Mouse (Mus musculus): Measurements from ENCODE around the gene Sde2. TPM values are rescaled to one million over a fixed set of nuclear protein-coding genes. Genes with fewer than 3 reads are reported as not detected.
"Not testable (repeated sequence)": the region's sequence is repeated elsewhere in the genome, so short reads cannot be mapped to it uniquely, and the experiment has no call there.

Sde2 gene
- total RNA-seq, 2 experiments from 2014 or later: 12.4 to 14.9 TPM

DNA sequence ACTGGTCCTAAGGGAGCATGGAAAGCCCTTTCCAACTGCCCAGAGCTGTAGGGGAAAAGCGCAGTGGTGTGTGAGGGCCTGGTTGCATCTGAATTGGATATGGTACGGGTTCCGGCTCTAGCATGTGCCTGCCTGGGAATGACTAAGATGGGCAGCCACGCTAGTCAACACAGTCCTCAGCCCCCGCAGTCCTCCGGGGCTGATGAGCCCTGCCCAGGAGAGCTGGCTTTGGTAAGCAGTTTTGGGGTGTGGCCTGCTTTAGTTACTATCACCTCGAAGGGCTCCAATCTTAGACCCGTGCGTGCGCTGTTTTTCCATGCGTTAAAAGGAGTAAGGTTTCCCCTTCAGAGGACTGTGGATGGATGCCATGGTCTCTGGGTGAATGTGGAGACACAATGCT, 20.8 kb upstream of the Sde2 start:
- intact Hi-C loops (cut with DNase I): no loop called here
- no peak for DNase-seq

DNA sequence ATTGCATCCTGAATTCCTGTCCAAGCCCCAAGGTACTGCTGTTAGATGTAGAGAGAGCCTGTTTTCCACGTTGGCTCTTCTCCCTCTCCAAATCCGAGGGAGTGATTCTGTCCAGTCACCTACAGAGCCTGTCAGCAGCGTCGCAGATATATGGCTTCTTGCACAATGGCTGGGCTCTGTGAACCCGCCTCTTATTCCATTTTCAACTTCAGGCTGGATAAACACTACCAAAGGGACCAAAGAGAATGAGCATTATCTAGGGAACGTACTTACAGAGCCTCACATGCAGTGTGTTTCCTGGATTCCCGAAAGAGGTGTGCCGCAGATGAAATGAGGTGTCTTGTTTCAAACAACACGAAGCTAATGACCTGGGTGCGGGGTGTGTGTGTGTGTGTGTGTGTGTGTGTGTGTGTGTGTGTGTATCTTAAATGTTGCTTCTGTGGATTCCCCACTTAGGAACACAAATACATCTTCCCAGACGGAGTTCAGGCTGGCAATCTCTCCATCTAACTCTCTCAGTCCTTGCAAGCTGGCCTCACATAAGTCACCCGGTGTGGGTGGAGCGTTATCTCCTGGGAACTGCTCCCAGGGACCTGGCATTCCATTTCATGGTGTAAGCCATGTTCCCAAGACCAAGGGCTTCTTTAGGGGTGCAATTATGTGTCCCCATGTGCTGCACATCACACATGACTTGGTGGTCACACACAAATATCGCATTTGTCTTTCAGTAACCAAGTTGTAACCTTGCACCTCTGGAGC, 20.2 kb upstream of the Sde2 start:
- intact Hi-C loops (cut with DNase I): no loop called here
- DNase-seq: no peak

DNA sequence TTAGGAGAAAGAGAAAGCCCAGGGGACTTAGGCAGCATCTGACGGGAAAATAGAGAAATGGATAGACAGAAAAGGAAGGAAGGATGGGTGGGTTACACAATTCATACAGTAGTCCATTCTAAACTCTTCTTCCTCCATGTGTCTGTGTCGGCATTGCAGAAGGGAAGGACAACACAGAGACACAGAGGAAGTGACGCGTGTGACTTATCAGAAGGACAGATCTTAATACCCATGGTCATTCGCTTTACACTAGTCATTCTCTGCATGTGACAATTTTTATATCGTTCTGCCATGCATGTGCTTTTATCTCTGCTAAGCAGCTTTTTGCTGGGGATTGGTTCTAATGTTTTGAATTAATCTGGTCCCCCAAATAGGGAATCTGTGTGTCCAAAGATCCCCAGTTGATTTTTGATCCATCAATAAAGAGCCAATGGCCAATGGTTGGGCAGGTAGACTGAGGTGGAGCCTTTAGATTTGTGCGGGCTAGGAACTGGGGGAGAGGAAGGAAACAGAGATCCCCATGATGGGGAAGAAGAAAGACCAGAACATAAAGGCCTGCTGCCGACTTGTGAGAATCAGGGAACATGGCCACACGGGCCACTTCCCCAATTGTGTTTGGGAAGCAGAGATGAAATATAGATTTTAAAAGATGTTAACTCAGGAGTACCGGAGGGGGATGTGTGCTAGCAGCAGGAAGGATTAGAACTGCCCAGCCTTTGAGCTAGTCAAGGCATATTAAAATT, 15.5 kb upstream of the Sde2 start:
- intact Hi-C loops (cut with DNase I): no loop called here
- no peak for DNase-seq

DNA sequence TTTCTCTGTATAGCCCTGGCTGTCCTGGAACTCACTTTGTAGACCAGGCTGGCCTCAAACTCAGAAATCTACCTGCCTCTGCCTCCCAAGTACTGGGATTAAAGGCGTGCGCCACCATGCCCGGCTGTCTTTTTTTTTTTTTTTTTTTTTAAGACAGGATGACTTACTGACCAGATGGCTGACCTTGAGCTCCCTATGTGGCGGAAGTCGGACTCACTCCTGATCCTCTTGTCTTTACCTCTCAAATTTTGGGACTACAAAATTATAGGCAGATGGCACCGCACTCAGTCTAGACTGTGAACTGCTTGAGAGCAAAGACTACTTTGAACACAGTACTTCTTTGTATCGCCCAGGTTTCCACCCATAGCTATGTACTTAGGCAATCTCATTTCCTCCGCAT, 14.5 kb upstream of the Sde2 start:
- DNase-seq; intact Hi-C loops (cut with DNase I): not testable (repeated sequence)

DNA sequence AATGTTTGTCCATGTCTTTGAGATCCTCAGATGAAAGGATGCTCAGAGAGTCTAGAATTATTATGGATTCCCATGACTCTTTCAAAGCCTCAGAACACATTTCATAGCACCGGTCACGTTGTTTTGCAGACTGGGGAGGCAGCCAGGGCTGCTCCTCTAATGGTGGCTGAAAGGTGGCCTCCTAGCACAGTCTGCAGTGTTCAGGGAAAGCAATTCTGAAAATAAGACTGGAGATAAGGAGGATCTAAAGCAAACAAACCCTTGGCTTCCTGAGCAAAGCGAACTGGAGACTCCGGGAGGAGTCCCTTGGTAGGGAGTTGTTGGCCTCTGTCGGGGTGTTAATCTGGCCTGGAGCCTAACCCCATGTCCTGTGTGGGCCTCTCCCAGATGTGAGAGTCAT, 13.7 kb upstream of the Sde2 start:
- intact Hi-C loops (cut with DNase I): no loop called here
- DNase-seq: no peak

DNA sequence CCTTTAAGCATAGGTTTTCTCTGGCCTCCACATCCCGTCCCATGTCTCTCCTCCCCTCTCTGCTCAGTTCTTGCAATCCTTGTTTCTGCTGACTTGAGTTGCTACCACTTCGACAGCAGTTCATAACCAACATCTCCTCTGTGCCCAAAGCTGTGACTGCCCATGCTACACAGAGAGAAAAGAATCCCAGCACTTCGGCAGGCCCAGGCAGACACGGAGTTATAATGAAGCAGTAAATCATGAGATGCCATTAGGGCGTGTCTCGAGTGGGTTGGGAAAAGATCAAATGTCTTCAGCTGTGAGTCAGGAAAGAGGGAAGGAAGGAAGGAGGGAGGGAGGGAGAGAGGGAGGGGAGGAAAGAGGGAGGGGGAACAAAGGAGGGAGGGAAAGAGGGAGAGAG, 12.9 kb upstream of the Sde2 start:
- no peak for DNase-seq
- intact Hi-C loops (cut with DNase I): no loop called here

DNA sequence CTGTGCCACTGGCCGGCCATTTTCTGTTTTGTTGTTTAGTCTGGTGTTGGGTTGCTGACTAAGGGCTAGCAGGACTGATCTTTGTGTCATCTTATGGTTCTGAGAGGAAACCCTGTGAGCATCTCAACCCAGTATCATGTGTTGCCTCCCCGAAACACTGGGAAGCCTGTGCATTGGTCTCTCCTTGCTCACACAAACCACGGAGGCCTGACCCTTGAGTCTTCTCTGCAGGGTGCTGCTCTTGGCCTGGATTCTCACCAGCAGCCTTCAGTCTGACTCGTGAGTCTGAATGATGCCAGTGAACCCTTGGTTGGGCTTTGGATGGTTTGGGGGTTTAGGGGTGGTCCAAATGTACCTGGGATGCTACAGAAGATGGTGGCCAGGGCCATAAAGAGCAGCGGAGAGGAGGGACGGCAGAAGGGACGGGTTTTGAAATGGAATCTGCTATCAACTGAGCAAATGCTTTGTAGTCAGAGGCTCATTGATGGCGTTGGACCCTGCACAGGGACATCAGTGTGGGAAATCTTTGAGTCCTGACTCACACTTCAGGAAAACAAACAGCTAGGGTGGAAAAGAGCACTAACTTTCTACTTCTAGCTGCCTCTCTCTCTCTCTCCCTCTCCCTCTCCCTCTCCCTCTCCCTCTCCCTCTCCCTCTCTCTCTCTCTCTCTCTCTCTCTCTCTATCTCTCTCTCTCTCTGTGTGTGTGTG, 11.6 kb upstream of the Sde2 start:
- DNase-seq: no peak
- intact Hi-C loops (cut with DNase I): no loop called here

DNA sequence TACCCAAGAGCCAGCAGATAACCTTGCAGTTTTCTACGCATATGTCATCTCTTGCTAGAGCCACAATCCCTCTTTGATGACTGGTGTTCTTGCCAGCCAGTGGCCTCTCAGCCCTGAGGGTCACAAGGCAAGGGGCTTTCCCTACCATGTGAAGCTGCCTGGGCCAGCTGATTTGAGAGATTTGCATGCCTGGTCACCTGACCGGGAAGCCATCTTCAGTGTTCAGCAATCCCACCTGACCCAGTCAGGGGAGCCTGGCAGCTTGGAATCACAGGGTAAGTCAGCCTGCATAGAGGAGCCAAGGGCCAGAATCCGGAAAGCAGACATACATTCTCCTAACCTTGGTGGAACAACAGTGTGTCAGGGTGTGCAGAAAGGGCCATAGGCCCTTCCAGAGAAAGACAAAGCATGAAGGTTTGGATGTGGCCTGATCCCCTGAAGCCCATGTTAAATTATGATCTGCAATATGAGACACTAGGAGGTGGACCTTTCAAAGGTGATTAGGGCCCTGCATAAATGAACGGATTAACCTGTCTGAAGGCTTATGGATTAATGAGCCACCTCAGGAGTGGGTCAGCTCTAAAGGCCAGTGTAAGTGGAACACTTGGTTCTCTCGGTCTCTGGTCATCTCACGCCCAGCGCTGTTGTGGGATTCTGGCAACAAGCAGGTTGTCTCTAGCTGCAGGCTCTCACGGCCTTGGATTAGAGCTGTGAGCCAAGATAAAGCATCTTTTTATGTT, 9.2 kb upstream of the Sde2 start:
- DNase-seq: no peak
- intact Hi-C loops (cut with DNase I): no loop called here

DNA sequence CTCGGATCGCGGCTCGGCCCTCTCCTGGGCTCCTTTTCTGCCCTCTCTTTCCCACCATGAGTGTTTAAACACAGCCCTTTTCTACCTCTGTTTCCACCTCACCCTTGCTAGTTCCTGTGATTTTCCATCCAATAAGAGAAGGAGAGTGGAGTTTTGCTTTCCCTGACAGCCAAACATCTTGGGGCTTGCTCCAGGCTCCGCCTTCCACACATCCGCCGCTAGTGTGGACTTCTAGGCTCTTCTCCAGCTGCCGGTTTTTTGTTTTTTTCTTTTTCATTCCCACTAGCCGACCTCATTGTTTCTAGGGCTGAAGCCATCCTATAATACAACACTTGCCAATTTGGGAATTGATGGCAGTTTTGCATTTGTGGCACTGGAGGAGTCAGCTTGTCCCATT, 2.8 kb upstream of the Sde2 start:
- intact Hi-C loops (cut with DNase I): loop anchor here (1.0 kb wide), 1 partner anchor 34 kb away; no protein-coding TSS in a partner anchor
- peak; percentile 69 to 76 for DNase-seq

DNA sequence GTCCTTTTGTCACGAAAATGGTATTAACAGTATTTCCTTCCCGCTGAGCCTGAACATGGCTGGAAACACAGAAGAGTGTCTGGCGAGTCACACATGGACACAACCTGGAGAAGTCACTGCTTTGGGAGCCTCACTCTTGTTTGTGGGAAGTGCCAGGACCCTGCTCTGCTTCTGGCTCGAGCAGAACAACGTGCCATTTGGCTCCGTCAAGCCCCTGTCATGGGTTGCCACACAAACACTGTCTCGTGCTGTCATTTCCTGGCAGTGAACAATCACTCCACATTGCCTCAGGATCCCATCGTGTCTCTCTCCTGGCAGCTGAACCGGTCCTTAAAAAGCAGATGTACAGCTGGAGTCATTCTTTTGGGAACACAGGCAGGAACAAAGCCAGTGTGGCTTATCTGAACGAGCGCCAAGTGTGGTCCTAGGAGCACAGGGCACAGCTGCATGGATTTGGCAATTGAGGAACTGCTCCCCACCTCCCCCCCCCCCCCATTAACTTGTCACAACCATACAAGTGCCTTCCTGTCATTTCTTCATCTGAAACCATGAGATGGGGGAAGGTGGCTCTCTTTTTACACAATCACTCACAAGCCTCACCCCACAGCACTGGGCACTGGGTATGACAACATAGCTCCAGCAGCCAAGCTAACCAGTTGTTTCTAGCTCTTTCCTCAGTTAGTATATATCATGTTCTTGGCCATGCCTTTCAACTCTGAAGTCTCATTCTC, 2.3 kb upstream of the Sde2 start:
- intact Hi-C loops (cut with DNase I): loop anchor here (1.0 kb wide), 1 partner anchor 34 kb away; no protein-coding TSS in a partner anchor
- DNase-seq: peak; percentile 63 to 71

DNA sequence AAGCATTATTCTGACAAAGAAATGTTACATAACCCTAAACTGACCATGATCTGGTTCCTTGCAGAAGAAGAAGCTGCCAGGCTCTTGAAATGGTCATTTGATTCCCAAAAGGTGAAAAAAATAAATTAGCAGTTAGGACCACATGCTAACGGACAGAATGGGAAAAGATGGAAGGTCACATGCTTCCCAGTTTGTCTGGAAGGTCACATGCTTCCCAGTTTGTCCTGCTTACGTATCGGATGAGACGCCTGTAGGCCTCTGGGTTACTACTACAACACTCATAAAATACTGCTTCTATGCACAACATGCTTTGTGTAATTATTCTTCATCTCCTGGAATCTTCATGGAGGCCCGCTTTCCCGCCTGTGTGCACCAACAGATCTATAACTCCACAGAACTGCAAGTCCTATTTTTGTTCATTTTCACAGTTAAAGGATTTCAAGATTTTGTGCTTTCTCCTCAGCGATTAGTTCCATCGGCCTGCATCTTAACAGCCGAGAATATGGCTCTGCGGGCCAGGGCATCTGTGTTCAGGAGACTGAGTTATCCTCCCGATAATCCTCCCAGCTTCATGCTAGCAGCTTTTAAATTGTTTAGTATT, 1.1 kb upstream of the Sde2 start:
- intact Hi-C loops (cut with DNase I): loop anchor here (5.0 kb wide), 1 partner anchor 78 kb away; no protein-coding TSS in a partner anchor

DNA sequence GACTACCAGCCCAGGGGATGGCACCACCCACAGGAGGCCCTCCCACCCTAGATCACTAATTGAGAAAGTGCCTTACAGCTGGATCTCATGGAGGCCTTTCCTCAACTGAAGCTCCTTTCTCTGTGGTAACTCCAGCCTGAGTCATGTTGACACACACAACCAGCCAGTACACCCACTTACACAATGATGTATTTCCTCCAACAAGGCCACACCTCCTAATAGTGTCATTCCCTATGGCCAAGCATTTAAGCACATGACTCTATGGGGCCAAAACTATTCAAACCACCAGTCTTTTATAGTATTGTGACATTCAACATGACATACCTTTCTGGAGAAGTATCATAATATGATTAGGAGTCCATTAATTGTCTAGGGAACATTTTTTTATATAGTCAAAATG, 7.8 kb downstream of the Sde2 start:
- DNase-seq: no peak
- intact Hi-C loops (cut with DNase I): no loop called here

More for the DNA sequence above, 1.1 kb upstream of the Sde2 start:
- DNase-seq: peak; percentile 8 to 26

DNA sequence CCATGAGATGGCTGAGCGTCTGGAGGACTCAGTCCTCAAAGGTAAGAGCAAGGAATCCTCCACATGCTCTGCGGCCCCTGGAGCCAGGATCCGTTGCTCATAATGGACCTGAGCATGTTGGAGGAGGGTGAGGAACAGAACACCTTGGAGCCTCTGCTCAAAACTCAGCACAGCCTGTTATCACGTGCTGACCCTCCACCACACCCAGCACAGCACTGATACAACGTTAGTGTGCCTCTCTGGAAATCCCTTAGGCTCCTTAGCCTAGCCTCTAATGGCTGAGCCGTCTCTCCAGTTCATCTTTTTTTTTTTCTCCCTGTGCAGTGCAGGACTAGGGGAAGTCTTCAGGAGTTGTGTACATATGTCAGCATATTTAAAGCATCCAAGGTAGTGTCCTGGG, 9.1 kb downstream of the Sde2 start:
- intact Hi-C loops (cut with DNase I): loop anchor here (5.0 kb wide), 1 partner anchor 138 kb away; no protein-coding TSS in a partner anchor
- no peak for DNase-seq

DNA sequence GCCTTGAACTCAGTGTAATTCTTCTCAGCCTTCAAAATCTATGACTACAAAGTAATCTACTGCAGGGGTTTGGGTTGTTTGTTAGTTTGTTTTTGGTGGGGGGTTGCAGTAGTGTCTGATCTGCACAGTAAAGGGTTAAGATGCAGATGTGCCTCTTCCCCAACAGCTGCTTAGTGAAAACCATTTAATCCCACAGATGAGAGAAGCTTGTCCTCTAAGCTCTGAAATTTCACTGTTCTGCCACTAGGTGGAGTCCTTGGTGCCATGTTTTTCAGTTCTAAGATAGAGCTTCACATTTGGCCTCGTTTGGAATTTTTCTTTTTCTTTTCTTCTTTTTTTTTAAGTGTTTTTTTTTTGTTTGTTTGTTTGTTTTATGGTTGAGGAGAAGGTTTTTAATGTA, 12.7 kb downstream of the Sde2 start:
- DNase-seq: peak in 1 of 2 experiments; percentile 40
- intact Hi-C loops (cut with DNase I): loop anchor here (5.0 kb wide), 1 partner anchor 141 kb away; no protein-coding TSS in a partner anchor

DNA sequence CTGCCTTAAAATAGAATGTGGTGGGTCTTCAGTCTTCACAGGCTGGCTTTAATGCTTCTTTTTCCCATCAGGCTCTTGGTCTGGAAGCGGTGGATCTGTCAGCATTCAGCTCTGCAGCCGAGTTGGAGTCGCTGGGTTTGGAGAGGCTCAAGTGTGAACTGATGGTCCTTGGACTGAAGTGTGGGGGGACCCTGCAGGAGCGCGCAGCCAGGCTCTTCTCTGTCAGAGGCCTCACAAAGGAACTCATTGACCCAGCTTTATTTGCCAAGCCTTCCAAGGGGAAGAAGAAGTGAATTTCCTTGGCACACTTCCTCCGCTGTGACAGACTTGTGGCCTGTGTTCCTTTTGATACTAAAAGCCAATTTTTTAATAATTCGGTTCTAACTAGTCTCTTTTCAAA, 15.1 kb downstream of the Sde2 start:
- intact Hi-C loops (cut with DNase I): no loop called here
- DNase-seq: no peak

DNA sequence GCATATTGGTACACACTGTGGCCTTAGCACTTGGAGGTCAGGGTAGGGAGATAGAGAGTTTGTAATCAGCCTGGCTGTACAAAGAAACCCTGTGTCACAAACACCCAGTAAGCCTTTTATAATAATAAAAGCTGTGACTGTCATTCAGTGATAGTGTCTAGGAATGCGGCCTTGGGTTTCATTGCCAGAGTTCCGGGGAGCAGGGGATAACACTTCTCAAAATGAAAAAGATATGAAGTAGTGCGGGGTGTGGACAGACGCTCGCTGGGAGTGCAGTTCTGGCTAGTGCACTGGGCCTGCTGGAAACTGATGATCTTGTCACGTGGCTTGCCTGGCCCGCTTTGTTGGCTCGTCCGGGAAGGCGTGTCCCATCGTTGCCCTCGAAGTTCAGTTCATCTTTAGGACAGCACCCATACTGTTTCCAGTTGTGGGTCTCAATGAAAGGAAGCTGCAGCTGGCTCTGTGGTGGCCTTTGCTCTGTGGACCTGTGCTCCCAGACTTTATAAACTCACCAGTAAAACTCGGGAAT, 19.3 kb downstream of the Sde2 start:
- DNase-seq: peak; percentile 30 to 53
- intact Hi-C loops (cut with DNase I): no loop called here

DNA sequence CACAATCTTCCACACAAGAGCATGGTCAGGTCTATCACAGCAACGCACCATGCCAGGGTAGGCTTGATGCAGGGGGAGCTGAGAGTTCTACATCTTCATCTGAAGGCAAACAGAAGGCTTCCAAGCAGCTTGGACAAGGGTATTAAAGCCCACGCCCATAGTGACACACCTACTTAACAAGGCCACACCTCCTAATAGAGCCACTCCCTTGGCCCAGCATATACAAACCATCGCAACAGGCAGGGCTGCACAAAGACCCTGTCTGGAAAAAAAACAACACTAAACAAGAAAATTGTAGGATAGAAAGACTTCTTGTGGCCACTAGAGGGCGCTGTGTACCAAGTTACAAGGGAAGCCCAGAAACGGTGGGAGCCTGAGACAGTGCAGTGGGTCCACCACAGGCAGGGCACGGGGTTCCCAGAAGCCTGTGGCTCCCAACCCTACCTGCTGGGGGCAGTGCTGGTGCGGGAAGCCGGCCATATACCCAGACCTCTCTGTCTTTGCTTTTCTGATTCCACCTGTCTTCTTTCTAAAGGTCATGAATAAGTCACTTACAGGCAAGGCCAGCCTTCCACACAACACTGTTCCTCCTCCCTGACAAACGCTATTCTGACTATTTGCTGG, 23.0 kb downstream of the Sde2 start:
- intact Hi-C loops (cut with DNase I): no loop called here
- DNase-seq: peak; percentile 61 to 70

DNA sequence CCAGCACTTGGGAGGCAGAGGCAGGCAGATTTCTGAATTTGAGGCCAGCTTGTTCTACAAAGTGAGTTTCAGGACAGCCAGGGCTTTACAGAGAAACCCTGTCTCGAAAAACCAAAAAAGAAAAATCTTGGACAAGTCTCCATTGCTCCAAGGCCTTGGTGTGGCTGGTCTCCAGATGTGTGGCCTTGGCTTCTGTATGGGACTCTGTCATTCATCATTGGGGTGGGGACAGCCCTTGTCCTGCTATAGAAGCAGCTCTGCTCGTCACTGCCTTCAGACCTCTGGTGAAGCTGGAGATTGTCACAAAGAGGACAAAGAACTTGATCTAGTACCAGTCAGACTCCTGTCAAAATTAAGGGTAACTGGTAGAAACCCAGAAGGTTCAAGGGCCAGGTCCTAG, 23.7 kb downstream of the Sde2 start:
- intact Hi-C loops (cut with DNase I): no loop called here

DNA sequence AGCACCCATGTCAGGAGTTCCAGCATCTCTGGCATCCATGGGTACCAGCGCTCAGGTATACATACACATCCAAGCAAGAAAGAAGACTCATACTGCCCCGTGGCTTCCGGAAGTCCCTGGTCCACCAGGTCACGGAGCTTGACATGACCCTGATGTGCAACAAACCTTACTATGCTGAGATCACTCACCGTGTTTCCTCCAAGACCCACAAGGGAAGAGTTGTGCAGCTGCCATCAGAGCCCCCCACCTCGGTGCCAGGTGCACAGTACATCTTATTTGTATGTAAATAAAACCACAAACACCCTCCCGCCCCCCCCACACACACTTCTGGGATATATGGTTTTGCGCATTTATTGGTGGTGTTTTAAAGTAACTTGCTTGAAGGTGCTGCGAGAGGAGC, 24.2 kb downstream of the Sde2 start:
- intact Hi-C loops (cut with DNase I): no loop called here
- no peak for DNase-seq

More for the DNA sequence above, 23.7 kb downstream of the Sde2 start:
- no peak for DNase-seq

Measured in heart, postnatal 14 days (tissue).